Mouse (Mus musculus) inflammation-experienced regulatory T-cells, adult 6 months (primary cell): ENCODE measurements around the gene Ybx1. TPM values are rescaled to one million over a fixed set of nuclear protein-coding genes. Genes with fewer than 3 reads are reported as not detected.

Experiments
- ATAC-seq: one replicate; pipeline ENCODE4 v1.8.0; 2017
- polyA plus RNA-seq, 3 experiments: library from polyadenylated mRNA; unstranded; fragments of 100-300 nt; shearing (Covaris generic); gene quantifications; one replicate each; pipeline ENCODE4 v1.2.1; 2017

The Ybx1 gene
- polyA plus RNA-seq, 3 experiments from 2014 or later, result 161 to 195 (median 174) TPM

DNA sequence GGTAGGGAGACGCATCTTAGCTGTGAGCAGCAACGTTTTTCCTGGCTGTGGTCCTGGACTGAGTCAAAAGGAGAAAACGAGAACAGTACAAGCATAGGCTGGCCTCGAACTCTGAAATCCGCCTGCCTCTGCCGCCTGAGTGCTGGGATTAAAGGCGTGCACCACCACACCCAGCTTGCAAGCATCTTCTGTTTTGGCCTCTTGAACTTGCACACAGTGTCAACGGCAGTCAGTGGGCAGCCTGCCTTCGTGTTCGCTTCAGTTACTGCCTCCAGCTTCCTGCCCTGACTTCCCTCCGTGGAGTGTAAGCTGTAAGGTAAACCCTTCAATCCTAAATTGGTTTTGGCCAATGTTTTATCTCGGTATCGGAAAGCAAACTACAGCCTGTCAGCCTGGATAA, 27.8 kb downstream of the Ybx1 start:
- no peak for ATAC-seq

DNA sequence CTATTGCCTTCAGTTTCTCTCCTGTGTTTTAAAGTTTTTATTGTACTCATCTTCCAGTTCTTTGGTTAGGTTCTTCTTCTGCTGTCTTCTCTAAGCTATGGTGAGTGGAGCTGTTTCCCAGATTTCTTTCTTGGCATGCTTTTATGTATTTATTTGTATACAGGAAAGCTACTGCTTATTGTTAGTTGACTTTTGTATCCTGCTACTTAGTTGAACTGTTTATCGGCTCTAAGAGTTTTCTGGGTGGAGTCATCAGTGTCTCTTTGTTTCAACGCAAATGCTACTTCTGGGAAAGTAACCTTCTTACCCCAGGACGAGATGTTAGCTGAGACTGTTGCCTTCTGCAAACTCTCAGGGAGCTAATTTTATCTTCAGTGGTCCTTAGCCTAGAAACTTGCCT, 30.9 kb downstream of the Ybx1 start:
- no peak for ATAC-seq

DNA sequence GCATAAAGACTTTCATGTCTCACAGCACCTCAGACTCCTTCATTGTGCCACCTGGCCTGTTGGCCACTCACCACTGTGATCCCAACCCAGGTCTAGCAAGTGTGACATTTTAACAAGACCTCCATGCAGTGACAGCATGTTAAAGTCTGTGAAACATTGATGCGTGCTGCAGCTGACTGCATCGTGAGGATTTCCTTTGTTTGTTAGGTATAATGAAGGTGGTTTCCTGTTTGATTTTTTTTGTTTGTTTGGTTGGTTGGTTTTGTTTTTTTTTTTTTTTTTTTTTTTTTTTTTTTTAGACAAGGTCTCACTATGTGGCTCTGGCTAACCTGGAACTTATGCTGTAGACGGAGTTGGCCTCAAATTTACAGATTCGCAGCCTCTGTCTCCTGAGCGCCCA, 31.9 kb downstream of the Ybx1 start:
- no peak for ATAC-seq

DNA sequence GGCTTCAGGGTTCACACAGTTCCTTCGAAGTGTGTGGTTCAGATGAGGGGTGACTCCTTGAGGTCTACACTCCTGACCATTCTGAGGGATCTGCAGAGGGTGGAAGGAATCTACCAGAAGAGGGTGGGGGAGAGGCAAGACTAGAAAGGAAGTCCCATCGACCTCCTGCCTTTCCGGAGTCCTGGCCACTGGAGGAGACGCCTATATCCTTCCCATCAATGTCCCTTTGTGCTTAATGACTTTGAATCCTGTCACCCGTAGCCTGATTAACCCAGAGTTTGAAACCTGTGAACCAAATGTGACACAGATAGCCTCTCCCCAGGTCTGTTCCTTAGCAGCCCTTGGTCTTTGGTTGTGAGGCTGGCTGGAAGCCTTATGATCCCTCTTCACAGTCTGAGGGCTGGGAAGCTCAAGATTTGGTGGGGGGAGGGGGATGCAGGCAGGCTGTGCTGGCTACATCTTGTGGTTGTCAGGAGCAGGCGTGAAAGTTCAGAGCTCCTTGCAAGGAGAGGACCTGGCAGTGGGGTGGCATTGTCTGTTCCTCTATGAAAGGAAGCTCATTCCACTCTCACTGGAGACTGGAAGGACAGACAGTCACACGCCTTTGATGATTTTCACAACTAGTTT, 33.2 kb downstream of the Ybx1 start:
- no peak for ATAC-seq

DNA sequence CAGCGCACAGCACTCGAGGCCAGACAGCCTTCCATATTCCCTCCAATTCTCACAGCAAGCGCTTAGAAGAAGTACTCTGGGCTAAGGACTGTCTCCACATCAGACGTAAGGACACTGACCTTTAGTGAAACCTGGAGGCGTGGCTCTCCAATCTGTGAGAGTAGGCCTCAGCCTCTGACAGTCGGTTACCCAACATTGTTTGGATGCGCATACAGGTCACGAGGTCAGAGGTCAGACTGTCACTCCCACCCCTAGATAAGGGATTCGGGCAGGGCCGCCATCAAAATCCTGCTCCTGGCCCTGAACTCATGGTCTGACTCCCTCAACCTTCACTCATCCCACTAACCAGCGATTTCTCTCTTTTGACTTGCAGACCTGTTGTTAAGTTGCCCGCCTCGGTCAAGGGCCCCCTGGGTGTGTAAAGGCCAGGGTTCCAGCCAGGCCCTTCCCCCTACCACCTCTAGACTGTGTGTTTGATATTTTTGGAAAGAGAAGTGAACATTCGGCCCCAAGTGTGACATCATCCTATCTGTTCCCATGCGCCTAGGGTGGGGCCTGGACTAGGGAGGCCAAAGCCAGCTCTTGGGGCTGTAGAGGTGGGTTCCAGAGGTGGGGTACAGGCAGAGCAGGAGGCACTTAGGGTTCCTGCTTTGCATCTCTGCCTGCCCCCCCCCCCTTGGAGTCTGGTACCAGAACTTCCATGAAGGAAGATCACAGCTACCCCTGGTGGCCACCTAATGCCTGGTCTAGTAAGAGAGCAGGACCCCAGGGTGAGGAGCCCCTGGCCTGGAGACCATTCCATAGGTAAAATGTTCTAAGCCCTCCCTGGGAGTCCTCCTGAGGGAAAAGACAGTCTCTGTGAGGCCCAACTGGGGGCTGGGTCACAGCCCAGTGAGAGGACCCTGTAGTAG, 34.8 kb downstream of the Ybx1 start:
- no peak for ATAC-seq

DNA sequence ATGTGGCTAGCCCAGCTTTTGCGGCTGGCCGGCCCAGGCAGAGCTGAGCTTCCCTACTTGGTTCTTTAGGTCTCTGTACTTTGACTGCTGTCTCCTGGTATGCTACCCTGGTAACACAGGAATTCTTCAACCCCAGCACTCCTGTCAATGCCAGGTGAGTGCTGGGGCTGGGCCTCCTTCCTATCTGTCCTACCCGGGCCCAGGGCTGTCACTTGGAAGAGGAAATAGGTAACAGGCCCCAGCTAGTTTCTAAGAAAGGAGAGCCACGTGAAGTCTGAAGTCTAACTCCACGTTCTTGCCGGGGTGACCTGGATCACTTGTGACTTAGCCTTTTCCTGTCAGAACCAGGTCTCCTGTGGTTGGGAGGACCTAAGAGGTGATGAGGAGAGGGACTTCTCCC, 37.3 kb downstream of the Ybx1 start:
- ATAC-seq, result no peak

DNA sequence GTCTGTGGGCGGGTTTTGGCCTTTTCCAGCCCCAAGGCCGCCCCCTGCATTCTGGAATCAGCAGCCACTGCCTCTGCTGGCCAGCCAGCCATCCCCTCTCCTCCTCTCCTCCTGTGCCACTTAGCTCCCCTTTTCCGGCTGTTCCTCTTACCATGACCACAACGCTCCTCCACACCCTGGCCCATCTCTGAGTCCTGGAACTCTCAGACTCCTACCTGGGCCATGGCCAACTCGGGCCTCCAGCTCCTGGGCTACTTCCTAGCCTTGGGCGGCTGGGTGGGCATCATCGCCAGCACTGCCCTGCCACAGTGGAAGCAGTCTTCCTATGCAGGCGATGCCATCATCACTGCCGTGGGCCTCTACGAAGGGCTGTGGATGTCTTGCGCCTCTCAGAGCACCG, 39.1 kb downstream of the Ybx1 start, which contains the start of gene Cldn19:
Gene Cldn19 (plus strand): TSS at position 64 of the 400 bp plus-strand sequence.
- ATAC-seq, result no peak

DNA sequence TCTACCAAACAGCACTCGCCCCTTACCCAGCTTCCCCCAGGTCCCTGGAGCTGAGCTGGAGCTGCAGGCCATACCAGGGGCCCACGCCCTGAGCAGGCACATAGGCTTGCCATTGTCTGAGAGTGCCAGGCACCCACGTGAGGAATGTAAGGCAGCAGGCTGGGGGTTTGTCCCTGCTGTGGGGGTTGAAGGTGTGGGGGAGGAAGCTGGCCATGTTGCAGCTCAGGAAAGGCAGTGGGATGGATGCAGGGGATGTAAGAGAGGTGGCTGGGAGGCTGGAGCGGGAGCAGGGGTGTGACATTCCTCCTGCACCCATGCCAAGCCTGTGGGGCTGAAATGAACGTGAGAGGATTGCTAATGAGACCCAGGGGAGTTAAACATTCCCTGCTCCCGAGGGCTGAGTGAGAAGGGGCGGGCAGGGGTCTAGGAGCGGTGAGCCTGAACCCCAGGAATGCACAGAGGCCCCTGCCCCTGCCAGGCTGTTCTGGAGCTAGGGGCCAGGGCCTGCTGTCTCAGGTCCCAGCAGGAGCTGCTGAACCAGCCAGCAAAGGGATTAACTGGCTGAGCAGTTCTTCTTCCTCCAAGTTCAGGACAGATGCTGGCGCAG, 40.3 kb downstream of the Ybx1 start:
- ATAC-seq, result no peak

DNA sequence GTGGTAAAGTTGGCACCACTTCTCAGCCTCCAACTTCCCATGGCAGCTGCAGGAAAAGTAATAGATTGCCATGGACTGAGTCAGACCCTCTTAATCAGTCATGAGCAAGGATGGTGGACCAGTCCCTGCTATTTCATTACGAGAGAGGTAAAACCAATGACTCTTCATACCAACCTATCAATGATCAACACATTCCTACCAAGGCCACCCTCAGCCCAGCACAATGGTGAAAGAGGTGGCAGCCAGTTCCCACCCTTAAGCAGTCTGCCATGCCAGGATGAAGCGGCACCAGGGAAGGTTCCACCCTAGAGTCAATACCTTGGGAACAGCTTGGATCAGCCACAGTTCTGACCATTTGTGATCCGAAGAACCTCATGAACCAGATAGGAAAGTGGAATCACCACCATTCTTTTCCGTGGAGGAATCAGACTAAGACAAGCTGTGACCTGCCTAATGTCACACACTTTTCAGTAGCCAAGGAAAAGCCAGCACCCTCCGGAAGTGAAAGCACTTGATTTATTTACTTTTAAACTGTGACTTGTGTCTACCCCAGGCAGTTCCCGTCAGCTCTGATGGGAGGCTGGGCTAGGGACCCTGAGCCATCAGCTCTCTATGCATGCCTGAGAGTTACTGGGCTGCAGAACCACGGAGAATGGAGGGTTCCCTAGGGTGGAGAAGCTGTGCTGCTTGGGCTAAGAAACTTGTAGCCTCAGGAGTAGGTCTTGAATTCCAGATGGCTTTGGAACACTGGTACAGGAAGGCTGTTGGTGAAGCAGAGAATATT, 42.2 kb downstream of the Ybx1 start:
- no peak for ATAC-seq

DNA sequence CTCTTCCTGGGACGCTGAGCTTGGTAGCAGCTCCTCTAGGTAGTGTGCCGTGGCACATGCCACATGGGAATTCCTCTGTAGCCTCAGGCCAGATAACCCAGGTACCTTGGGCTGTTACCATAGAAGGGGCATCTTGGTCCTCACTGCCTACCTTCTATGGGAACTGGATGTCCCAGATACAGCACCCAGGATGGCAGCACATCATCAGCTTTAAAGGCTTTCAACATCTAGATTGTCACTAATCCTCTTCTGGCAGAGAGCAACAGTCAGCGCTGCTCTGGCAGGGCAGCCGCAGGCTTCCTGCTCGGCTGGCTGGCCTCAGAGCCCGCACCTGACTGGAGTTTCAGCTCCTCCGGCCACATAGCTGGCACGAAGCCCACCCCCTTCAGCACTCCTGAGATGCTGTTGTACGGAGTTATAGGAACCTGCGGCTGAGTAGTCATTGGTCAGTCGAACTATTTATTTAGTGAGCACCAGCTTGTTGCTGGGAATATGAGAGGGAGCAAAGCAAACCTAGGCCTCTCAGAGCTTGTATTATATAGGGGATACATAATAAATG, 45.9 kb downstream of the Ybx1 start:
- ATAC-seq, result no peak

DNA sequence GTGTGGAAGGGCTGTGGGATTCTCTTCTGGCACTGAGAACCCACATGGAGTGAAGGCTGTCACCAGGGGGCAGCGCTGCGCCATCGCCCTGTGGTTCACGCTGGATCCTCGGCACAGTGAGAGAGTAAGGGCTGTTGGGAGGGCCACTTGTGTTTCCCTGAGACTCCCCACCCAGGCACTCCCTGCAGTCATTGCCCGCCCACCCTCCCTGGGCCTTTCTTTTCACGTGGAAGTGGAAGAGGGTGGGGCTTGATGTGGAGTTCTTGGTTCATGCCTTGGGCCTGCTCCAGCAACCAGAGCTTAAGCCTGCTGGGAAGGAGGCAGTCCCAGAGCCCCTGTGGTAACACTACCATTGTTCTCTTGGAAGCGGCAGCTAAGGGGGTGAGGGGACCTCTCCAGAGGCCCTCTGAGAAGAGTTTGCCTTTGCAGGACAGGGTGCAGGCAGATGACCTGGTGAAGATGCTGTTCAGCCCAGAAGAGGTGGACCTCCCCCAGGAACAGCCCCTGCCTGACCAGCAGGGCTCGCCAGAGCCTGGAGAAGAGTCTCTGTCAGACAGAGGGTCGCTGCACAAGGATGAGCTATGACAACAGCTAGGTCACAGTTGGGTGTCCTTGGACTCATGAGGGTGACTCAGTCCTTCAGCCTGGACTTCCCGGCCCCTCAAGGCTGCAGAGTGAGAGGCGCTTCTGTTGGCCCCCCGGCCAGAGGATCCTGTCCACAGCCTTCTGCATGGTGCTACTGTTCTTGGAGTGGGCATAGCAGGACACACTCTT, 46.8 kb downstream of the Ybx1 start:
- peak; percentile 64 for ATAC-seq

DNA sequence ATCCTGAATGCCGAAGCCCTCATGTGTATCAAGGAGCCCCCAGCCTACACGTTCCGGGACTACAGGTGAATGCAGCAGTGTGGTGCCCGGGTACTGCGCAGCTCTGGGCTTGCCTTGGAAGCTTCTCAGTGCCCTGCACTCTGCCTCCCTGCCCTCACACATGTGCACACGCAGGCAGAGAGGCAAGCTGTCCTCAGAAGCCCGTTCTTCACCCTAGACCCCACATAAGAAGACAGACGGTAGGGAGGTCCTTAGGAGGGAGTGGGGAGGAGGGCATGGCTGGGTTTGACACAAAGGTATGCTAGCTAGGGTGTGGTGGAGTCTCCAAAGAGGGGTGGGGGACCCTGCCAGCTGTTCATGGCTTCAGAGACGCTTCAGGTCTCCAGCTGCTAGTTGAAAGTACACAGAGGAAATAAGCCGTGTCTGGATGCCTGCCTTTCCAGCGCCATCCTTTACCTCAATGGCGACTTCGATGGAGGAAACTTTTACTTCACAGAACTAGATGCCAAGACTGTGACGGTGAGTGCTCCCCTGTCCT, 47.6 kb downstream of the Ybx1 start:
- ATAC-seq, result no peak

DNA sequence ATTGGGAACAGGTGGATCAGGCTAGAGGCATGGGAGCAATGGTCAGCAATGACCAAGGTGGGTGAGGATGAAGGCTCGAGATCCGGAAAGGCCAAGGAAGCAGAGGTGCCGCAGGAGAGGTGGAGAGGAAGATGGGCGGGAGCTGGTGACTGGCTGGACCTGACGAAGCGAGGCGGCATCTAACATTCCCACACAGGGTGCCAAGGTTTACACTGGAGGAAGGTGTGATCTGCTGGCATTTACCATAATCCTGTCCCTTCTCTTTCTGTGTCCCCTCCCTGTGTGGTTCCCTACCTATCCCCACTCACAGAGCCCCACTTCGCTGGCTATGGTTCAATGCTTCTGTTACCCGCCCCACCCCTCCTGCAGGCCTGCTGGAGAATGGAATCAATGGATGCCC, 48.4 kb downstream of the Ybx1 start:
- ATAC-seq, result no peak

DNA sequence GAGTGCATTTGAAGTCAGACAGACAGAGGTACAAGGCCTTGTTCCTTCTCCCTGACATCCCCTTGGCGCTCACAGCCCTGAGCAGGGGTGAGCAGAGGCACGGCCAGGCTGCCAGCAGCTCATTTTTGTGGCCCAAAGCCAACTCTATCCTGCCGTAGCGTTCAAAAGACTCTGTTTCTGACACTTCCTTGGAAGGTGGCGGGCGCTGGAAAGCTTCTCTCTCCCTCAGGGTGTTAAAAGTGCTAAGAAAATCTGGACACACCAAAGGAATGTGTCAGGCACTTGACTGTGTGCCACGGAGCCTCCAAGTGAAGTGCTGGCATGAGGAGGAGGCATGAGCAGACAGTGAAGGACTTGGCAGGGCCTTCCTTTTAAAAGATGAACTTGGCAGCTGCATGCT, 48.8 kb downstream of the Ybx1 start:
- no peak for ATAC-seq

DNA sequence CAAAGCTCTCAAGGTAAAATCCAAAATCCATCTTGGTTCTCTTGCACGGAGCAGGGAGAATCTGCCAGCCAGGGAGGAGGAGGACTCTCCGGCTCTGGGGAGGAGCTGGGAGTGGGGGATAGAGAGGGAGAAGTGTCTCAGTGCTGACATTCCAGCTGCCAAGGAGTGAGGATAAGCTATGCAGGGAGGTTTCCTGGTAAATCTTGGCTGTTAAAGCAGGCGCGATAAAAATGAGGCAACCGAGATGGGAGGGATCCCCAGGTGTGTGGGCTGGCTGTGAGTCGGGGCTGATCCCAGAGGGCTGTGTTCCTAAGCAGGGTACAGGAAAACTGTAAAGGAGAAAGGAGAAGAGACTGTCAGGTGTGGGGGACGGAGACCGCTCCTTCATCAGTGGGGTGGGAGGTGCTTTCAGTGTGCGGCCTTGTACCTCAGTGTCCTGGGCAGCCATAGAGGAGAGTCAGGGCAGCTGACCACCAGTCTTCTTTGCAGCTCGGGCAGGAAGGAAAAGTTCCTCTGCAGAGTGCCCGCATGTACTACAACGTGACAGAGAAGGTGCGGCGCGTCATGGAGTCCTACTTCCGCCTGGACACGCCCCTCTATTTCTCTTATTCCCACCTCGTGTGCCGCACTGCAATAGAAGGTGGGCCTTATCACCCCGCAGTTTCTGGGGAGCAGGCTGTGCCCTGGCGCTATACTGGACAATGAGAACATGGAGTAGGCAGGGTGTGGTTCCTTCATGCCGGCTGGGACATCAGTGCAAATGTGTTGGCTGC, 49.8 kb downstream of the Ybx1 start:
- no peak for ATAC-seq

DNA sequence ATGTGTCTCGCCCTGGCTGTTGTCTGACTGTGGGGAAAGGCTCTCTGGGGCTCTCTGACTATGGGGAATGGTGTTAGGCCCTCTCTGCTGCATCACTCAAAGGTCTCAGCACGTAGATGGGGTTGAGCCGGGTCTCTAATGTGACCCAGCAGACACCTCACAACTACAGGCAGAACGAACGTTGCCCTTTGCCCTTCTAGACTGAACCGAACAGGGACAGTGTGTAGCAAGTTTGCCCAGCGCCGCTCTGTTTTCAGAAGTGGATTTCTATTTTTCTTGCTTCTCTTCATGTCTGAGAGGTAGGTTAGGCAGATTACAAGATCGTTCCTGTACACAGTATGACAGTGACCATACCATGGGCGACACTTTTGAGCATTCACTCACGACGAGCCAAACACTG, 51.8 kb downstream of the Ybx1 start:
- no peak for ATAC-seq

DNA sequence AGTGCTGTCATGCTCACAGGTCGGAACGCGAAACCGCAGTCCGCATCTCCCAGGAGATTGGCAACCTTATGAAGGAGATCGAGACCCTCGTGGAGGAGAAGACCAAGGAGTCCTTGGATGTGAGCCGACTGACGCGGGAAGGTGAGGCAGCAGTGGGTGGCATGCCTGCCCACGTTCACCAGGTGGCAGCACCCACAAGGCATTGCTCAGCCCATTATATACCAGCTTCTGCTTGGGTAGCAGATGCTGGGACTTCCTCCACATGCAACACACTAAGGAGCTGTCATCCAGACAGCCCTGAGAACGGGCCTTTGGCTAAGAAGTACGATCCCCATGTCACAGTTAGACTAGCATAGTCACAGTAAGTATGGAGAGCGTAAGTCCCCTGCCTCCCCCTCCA, 52.7 kb downstream of the Ybx1 start:
- no peak for ATAC-seq

DNA sequence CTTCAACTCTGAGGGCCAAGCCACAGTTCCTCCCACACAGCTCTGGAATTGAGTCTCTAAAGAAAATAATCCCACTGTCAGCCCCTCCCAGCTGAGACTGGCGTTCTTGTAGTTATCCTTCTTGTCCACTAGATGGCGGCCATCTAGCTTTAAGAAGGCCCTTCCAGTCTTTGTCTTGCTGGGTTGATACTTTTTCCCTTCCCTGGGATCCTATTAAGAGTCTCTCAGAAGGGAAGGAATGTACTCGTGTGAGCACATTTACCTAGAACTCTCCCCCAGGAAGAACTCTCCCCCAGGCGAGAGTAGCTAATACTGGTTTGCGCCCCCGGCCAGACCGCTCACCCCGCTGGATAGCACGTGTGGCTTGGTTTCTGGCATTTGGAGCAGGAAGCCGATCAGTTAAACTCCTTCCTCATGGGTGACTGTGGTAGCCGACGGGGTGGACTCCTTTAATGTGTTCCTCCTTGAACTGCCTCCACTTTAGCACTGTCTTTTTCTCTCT, 55.2 kb downstream of the Ybx1 start:
- ATAC-seq, result peak; percentile 94

DNA sequence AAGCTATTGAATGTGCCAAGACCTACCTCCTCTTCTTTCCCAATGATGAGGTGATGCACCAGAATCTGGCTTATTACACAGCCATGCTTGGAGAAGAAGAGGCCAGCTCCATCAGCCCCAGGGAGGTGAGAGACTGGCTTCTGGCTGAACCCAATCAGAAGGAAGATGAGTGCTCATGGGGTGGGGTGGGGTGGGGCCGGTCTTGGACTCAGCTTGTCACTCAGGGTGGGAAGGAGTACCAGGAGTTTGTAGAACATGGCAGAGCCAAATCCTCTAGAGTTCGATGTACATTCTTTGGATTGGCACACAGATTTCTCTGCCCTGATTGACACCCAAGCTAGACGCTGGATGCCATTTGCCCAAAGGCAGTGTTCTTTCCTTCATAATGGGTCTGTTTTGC, 55.7 kb downstream of the Ybx1 start:
- no peak for ATAC-seq

DNA sequence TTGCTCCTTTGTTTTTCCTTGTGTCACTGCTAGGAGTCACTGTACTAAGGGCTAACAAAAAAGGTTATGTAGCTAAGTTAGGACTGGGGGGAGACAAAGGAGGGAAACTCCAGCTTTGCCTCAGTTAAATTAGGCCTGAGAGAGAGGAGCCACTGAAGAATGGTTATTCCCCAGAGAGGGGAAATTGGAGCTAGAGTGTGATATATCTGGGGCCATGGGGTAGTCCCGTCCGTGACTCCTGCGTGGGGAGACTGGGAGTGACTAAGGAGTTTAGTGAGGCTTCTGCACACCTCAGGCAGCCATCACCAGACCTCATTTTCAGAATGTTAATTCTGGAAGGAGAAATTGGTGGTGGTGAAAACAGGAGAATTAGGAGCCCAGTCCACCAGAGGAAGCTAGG, 60.1 kb downstream of the Ybx1 start:
- ATAC-seq, result no peak
